Mouse (Mus musculus): ENCODE results near the gene Pif1. TPM values are rescaled to one million over a fixed set of nuclear protein-coding genes. Genes with fewer than 3 reads are reported as not detected.

Pif1 gene
- 30.9 and 31.9 TPM in 2 replicates for polyA plus RNA-seq (2016; fragmentation: Nextera tagmentation; extraction: Ambion mirVana)

GRCm38 (mm10) chr9:65586406-65587269 lies at the start of gene Pif1:
Pif1 (plus strand) TSS chr9:65587160.
- peak; percentile 91 for DNase-seq (ENCODE audit: extremely low spot score, low spot score)
- 11% methylated on average over 28 of the region's 28 CpGs for WGBS
- H3K27ac ChIP-seq: peak within 1 kb of the TSS; percentile 92
- no peaks in the 10 kb centered on the region for H3K27me3 ChIP-seq (ENCODE audit: poor library complexity, severe bottlenecking)
- H3K36me3 ChIP-seq (replicated peaks): peaks cover 31% of the 10 kb centered on the region
- no peaks in the 10 kb centered on the region for H3K9me3 ChIP-seq
- H3K4me1 ChIP-seq: peaks cover 40% of the 10 kb centered on the region
- H3K4me3 ChIP-seq: peak within 1 kb of the TSS; percentile 86

- WGBS: 89% methylated on average over 8 of the region's 8 CpGs
These were observed 48.9 kb upstream of the Pif1 start for GRCm38 (mm10) chr9:65537901-65538630.

GRCm38 (mm10) chr9:65539697-65540096 lies 47.3 kb upstream of the Pif1 start:
- no peaks in the 10 kb centered on the region for H3K9me3 ChIP-seq
- no peak for DNase-seq (ENCODE audit: extremely low spot score, low spot score)
- H3K4me3 ChIP-seq: no peak overlapping the region
- WGBS: 93% methylated on average over 9 of the region's 9 CpGs
- H3K27me3 ChIP-seq (ENCODE audit: poor library complexity, severe bottlenecking): no peaks in the 10 kb centered on the region
- no peaks in the 10 kb centered on the region for H3K36me3 ChIP-seq (replicated peaks)
- H3K27ac ChIP-seq: no peak overlapping the region
- peaks cover 5% of the 10 kb centered on the region for H3K4me1 ChIP-seq

More at GRCm38 (mm10) chr9:65537901-65538630, 48.9 kb upstream of the Pif1 start:
- no peaks in the 10 kb centered on the region for H3K27me3 ChIP-seq (ENCODE audit: poor library complexity, severe bottlenecking)
- no peaks in the 10 kb centered on the region for H3K36me3 ChIP-seq (replicated peaks)
- no peak for DNase-seq (ENCODE audit: extremely low spot score, low spot score)
- H3K27ac ChIP-seq: no peak overlapping the region
- no peaks in the 10 kb centered on the region; the same call in 1 of the 2 replicates for H3K9me3 ChIP-seq
- no peak overlapping the region for H3K4me3 ChIP-seq
- peaks cover 5% of the 10 kb centered on the region for H3K4me1 ChIP-seq

GRCm38 (mm10) chr9:65541126-65542068 lies 45.6 kb upstream of the Pif1 start:
- Histone ChIP-seq H3K4me1 (peaks cover 13% of the 10 kb centered on the region), H3K27ac (0 out of 2 replicates have a peak overlapping the region, but pooled peaks have one; percentile 25), H3K4me3 (no peak overlapping the region), H3K36me3 (replicated peaks) (no peaks in the 10 kb centered on the region), H3K9me3 (no peaks in the 10 kb centered on the region), H3K27me3 (ENCODE audit: poor library complexity, severe bottlenecking) (no peaks in the 10 kb centered on the region)
- DNase-seq (ENCODE audit: extremely low spot score, low spot score): no peak
- WGBS: 84% methylated on average over 13 of the region's 13 CpGs

GRCm38 (mm10) chr9:65542111-65542524 lies 44.8 kb upstream of the Pif1 start:
- Histone ChIP-seq H3K27me3 (ENCODE audit: poor library complexity, severe bottlenecking) (no peaks in the 10 kb centered on the region), H3K36me3 (replicated peaks) (no peaks in the 10 kb centered on the region), H3K9me3 (no peaks in the 10 kb centered on the region), H3K27ac (0 out of 2 replicates have a peak overlapping the region, but pooled peaks have one; percentile 25), H3K4me3 (no peak overlapping the region), H3K4me1 (peaks cover 20% of the 10 kb centered on the region)
- DNase-seq (ENCODE audit: extremely low spot score, low spot score): no peak
- WGBS: 88% methylated on average over 7 of the region's 7 CpGs

- H3K27ac ChIP-seq: peak overlapping the region; percentile 25; the same call in 1 of the 2 replicates
- no peak overlapping the region for H3K4me3 ChIP-seq
- H3K9me3 ChIP-seq: no peaks in the 10 kb centered on the region
- H3K36me3 ChIP-seq (replicated peaks): no peaks in the 10 kb centered on the region
- H3K4me1 ChIP-seq: peaks cover 45% of the 10 kb centered on the region
- WGBS: 81% methylated on average over 10 of the region's 10 CpGs
- DNase-seq (ENCODE audit: extremely low spot score, low spot score): no peak
- H3K27me3 ChIP-seq (ENCODE audit: poor library complexity, severe bottlenecking): no peaks in the 10 kb centered on the region
These were observed 41.1 kb upstream of the Pif1 start for GRCm38 (mm10) chr9:65545635-65546412.

GRCm38 (mm10) chr9:65546413-65546695 lies 40.6 kb upstream of the Pif1 start:
- H3K4me1 ChIP-seq: peaks cover 51% of the 10 kb centered on the region
- no peaks in the 10 kb centered on the region for H3K9me3 ChIP-seq
- no peak for DNase-seq (ENCODE audit: extremely low spot score, low spot score)
- 76% methylated on average over 4 of the region's 4 CpGs for WGBS
- no peak overlapping the region for H3K4me3 ChIP-seq
- no peaks in the 10 kb centered on the region for H3K27me3 ChIP-seq (ENCODE audit: poor library complexity, severe bottlenecking)
- no peak overlapping the region; the same call in 1 of the 2 replicates for H3K27ac ChIP-seq
- no peaks in the 10 kb centered on the region for H3K36me3 ChIP-seq (replicated peaks)

GRCm38 (mm10) chr9:65547111-65547510 lies 39.8 kb upstream of the Pif1 start:
- 86% methylated on average over 5 of the region's 5 CpGs for WGBS
- Histone ChIP-seq H3K4me3 (no peak overlapping the region), H3K9me3 (no peaks in the 10 kb centered on the region), H3K27ac (no peak overlapping the region), H3K27me3 (ENCODE audit: poor library complexity, severe bottlenecking) (no peaks in the 10 kb centered on the region), H3K4me1 (peaks cover 47% of the 10 kb centered on the region), H3K36me3 (replicated peaks) (no peaks in the 10 kb centered on the region)
- no peak for DNase-seq (ENCODE audit: extremely low spot score, low spot score)

- H3K27me3 ChIP-seq (ENCODE audit: poor library complexity, severe bottlenecking): no peaks in the 10 kb centered on the region
- DNase-seq (ENCODE audit: extremely low spot score, low spot score): no peak
- peaks cover 47% of the 10 kb centered on the region for H3K4me1 ChIP-seq
- 75% methylated on average over 4 of the region's 4 CpGs for WGBS
- peak overlapping the region; percentile 26; the same call in 1 of the 2 replicates for H3K27ac ChIP-seq
- H3K4me3 ChIP-seq: no peak overlapping the region
- H3K36me3 ChIP-seq (replicated peaks): 0 out of 2 replicates have a peak, but pooled peaks cover 2% of the 10 kb centered on the region
- no peaks in the 10 kb centered on the region for H3K9me3 ChIP-seq
These were observed 39.1 kb upstream of the Pif1 start for GRCm38 (mm10) chr9:65547844-65548243.

- H3K27me3 ChIP-seq (ENCODE audit: poor library complexity, severe bottlenecking): no peaks in the 10 kb centered on the region
- no peak for DNase-seq (ENCODE audit: extremely low spot score, low spot score)
- H3K27ac ChIP-seq: peak overlapping the region; percentile 26; the same call in 1 of the 2 replicates
- 84% methylated on average over 8 of the region's 8 CpGs for WGBS
- H3K9me3 ChIP-seq: no peaks in the 10 kb centered on the region
- no peak overlapping the region for H3K4me3 ChIP-seq
- H3K4me1 ChIP-seq: peaks cover 47% of the 10 kb centered on the region
- H3K36me3 ChIP-seq (replicated peaks): peaks cover 6% of the 10 kb centered on the region; the same call in 1 of the 2 replicates
These were observed 38.6 kb upstream of the Pif1 start for GRCm38 (mm10) chr9:65548311-65548710.

- WGBS: 86% methylated on average over 3 of the region's 3 CpGs
- no peak for DNase-seq (ENCODE audit: extremely low spot score, low spot score)
- H3K9me3 ChIP-seq: no peaks in the 10 kb centered on the region
- peaks cover 48% of the 10 kb centered on the region for H3K4me1 ChIP-seq
- no peaks in the 10 kb centered on the region for H3K27me3 ChIP-seq (ENCODE audit: poor library complexity, severe bottlenecking)
- peaks cover 7% of the 10 kb centered on the region; the same call in 1 of the 2 replicates for H3K36me3 ChIP-seq (replicated peaks)
- H3K4me3 ChIP-seq: no peak overlapping the region
- 0 out of 2 replicates have a peak overlapping the region, but pooled peaks have one; percentile 25 for H3K27ac ChIP-seq
These were observed 37.8 kb upstream of the Pif1 start for GRCm38 (mm10) chr9:65549139-65549538.
